Mouse (Mus musculus): ENCODE results near the gene Suz12. TPM values are rescaled to one million over a fixed set of nuclear protein-coding genes. Genes with fewer than 3 reads are reported as not detected.

The Suz12 gene
- total and polyA plus RNA-seq, 3 experiments = 33.2 to 191 (median 43.9) TPM

GRCm38 (mm10) chr11:80043419-80043817 is 50.5 kb downstream of the Suz12 start:
- DNase-seq (ENCODE audit: low read depth, low spot score) = no peak
- Histone ChIP-seq H3K36me3 (ENCODE audit: control insufficient read depth in 1 of 2, insufficient read depth in 2 of 2, low read length in 2 of 2) (peaks cover 0 to 12% of the 10 kb centered on the region in 2 experiments; a peak in 2 of 4 replicates), H3K4me1 (ENCODE audit: control insufficient read depth in 1 of 2, insufficient read depth in 2 of 2, low read length in 2 of 2) (no peaks in the 10 kb centered on the region), H3K4me3 (ENCODE audit: control insufficient read depth in 1 of 2, insufficient read depth in 1 of 2, low read depth in 2 of 2, low read length in 2 of 2) (no peak overlapping the region), H3K27me3 (ENCODE audit: control insufficient read depth in 1 of 2, insufficient read depth in 2 of 2, low read length in 2 of 2) (no peaks in the 10 kb centered on the region), H3K9ac (ENCODE audit: control insufficient read depth, low read depth, low read length, poor library complexity, severe bottlenecking) (no peak overlapping the region), H3K79me2 (ENCODE audit: control insufficient read depth, insufficient read depth, low read length, poor library complexity) (no peaks in the 10 kb centered on the region), H3K27ac (ENCODE audit: control insufficient read depth, low read depth, low read length) (no peak overlapping the region), H3K9me3 (replicated peaks; ENCODE audit: insufficient read depth, low read length) (no peaks in the 10 kb centered on the region)
- TF ChIP-seq HCFC1 (IDR thresholded peaks at IDR 0.05; ENCODE audit: low read depth, low read length) (no peak), TCF12 (IDR thresholded peaks at IDR 0.05; ENCODE audit: low read depth, low read length) (no peak), SIN3A (IDR thresholded peaks at IDR 0.05; ENCODE audit: low read length) (no peak), JUND (IDR thresholded peaks at IDR 0.05; ENCODE audit: low read depth, low read length) (no peak), BHLHE40 (IDR thresholded peaks at IDR 0.05; ENCODE audit: borderline replicate concordance, low read depth, low read length) (no peak), USF2 (IDR thresholded peaks at IDR 0.05; ENCODE audit: borderline replicate concordance in 1 of 2, insufficient read depth in 1 of 2, low read depth in 1 of 2, low read length in 2 of 2) (no peak), CTCF (IDR thresholded peaks at IDR 0.05 in 2 of 3, conservative IDR thresholded peaks at IDR 0.05 in 1 of 3; ENCODE audit: control insufficient read depth in 1 of 3, insufficient read depth in 1 of 3, low read depth in 2 of 3, low read length in 3 of 3, poor library complexity in 1 of 3, severe bottlenecking in 1 of 3) (no peak), SMC3 (IDR thresholded peaks at IDR 0.05; ENCODE audit: low read depth, low read length) (no peak), GATA1 (IDR thresholded peaks at IDR 0.05; ENCODE audit: low read depth, low read length) (no peak), RCOR1 (IDR thresholded peaks at IDR 0.05; ENCODE audit: low read depth, low read length) (no peak), MEF2A (IDR thresholded peaks at IDR 0.05; ENCODE audit: extremely low read depth, insufficient replicate concordance, low read depth, low read length, poor library complexity, severe bottlenecking) (no peak), POLR2A (IDR thresholded peaks at IDR 0.05; ENCODE audit: control insufficient read depth in 1 of 2, insufficient read depth in 1 of 2, low read depth in 1 of 2, low read length in 2 of 2, poor library complexity in 1 of 2) (no peak)

GRCm38 (mm10) chr11:80046856-80047255 is 54.0 kb downstream of the Suz12 start:
- H3K79me2 ChIP-seq (ENCODE audit: control insufficient read depth, insufficient read depth, low read length, poor library complexity) = no peaks in the 10 kb centered on the region
- H3K4me3 ChIP-seq (ENCODE audit: control insufficient read depth in 1 of 2, insufficient read depth in 1 of 2, low read depth in 2 of 2, low read length in 2 of 2) = no peak overlapping the region
- no peak overlapping the region for H3K9ac ChIP-seq (ENCODE audit: control insufficient read depth, low read depth, low read length, poor library complexity, severe bottlenecking)
- TF ChIP-seq POLR2AphosphoS2 (IDR thresholded peaks at IDR 0.05; ENCODE audit: low read length) = no peak
- no peak for TF ChIP-seq MEF2A (IDR thresholded peaks at IDR 0.05; ENCODE audit: extremely low read depth, insufficient replicate concordance, low read depth, low read length, poor library complexity, severe bottlenecking)
- no peak for TF ChIP-seq ZC3H11A (IDR thresholded peaks at IDR 0.05; ENCODE audit: low read depth, low read length)
- TF ChIP-seq CHD1 (IDR thresholded peaks at IDR 0.05; ENCODE audit: low read depth, low read length) = no peak
- TF ChIP-seq MAFK (IDR thresholded peaks at IDR 0.05; ENCODE audit: borderline replicate concordance, low read depth, low read length) = no peak
- TF ChIP-seq E2F4 (IDR thresholded peaks at IDR 0.05; ENCODE audit: borderline replicate concordance, low read depth, low read length) = no peak
- no peak for TF ChIP-seq ZMIZ1 (IDR thresholded peaks at IDR 0.05; ENCODE audit: low read depth, low read length)
- no peak for TF ChIP-seq GATA1 (IDR thresholded peaks at IDR 0.05; ENCODE audit: low read depth, low read length)
- no peak for TF ChIP-seq MYB (IDR thresholded peaks at IDR 0.05; ENCODE audit: low read depth, low read length)
- no peak for TF ChIP-seq ETS1 (IDR thresholded peaks at IDR 0.05; ENCODE audit: low read depth, low read length)
- no peak for TF ChIP-seq SIN3A (IDR thresholded peaks at IDR 0.05; ENCODE audit: low read length)
- no peak for TF ChIP-seq MAX (IDR thresholded peaks at IDR 0.05; ENCODE audit: low read length)
- TF ChIP-seq RAD21 (IDR thresholded peaks at IDR 0.05; ENCODE audit: low read depth, low read length) = no peak
- TF ChIP-seq UBTF (IDR thresholded peaks at IDR 0.05; ENCODE audit: borderline replicate concordance, insufficient read depth, low read depth, low read length) = no peak
- TF ChIP-seq TCF12 (IDR thresholded peaks at IDR 0.05; ENCODE audit: low read depth, low read length) = no peak
- no peak for TF ChIP-seq KAT2A (conservative IDR thresholded peaks at IDR 0.05; ENCODE audit: low read depth, low read length)
- DNase-seq (ENCODE audit: low read depth, low spot score) = no peak
- H3K9me3 ChIP-seq (replicated peaks; ENCODE audit: insufficient read depth, low read length) = no peaks in the 10 kb centered on the region
- H3K36me3 ChIP-seq (ENCODE audit: control insufficient read depth in 1 of 2, insufficient read depth in 2 of 2, low read length in 2 of 2) = peaks cover 0 to 20% of the 10 kb centered on the region in 2 experiments; a peak in 2 of 4 replicates
- no peaks in the 10 kb centered on the region for H3K4me1 ChIP-seq (ENCODE audit: control insufficient read depth in 1 of 2, insufficient read depth in 2 of 2, low read length in 2 of 2)
- H3K27me3 ChIP-seq (ENCODE audit: control insufficient read depth in 1 of 2, insufficient read depth in 2 of 2, low read length in 2 of 2) = no peaks in the 10 kb centered on the region
- no peak overlapping the region for H3K27ac ChIP-seq (ENCODE audit: control insufficient read depth, low read depth, low read length)
